ENCODE assay signal across 27 mouse cellular contexts in the genomic region with DNA sequence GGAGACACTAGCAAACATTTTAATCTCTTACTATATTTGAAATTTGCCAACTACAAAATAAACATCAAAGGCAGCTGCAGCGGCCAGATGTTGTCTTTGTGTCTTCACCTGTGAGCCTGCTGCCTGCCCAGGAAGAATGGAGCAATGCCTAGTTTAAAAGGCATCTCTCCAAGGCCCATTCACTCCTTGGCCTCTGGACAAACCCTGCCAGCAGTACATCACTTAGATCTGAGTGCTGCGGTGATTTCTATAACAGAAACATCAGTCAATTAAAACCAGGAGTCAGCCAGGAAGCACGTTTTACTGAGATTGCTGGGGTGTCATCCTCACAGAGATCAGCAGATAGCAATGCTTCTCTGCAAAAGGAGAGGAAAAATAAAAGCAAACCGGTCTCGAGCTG.
DNase-seq lines count a peak whose midpoint lies in the region; ATAC-seq and TF ChIP-seq lines count a peak whose summit lies in the region.
"Had no signal": no experiment of that assay in that cellular context is flagged by ENCODE, and none has a peak within 500 bp of the region (broad histone marks: within the 10 kb centered on the region; RNA-seq: fewer than 3 reads in every experiment).

No protein-coding gene starts in this region.

- TF ChIP-seq CTCF in midbrain, postnatal 0 days (IDR thresholded peaks at IDR 0.05), result no peak

- no peaks in the 10 kb centered on the region for H3K36me3 ChIP-seq in forebrain, embryonic 13.5 days (ENCODE audit: poor library complexity, severe bottlenecking)
- H3K36me3 ChIP-seq in forebrain, embryonic 16.5 days (ENCODE audit: control insufficient read depth, insufficient read depth), result no peaks in the 10 kb centered on the region
- H3K36me3 ChIP-seq in midbrain, embryonic 15.5 days (replicated peaks), result no peaks in the 10 kb centered on the region
- H3K36me3 ChIP-seq in midbrain, embryonic 14.5 days (ENCODE audit: control insufficient read depth, insufficient read depth, low read length), result no peaks in the 10 kb centered on the region
- no peaks in the 10 kb centered on the region for H3K36me3 ChIP-seq in midbrain, postnatal 0 days (ENCODE audit: insufficient read depth, low read length)
- no peaks in the 10 kb centered on the region for H3K36me3 ChIP-seq in midbrain, embryonic 13.5 days
- H3K36me3 ChIP-seq: embryonic facial prominence, embryonic 13.5 days; embryonic facial prominence, embryonic 15.5 days; forebrain, embryonic 10.5 days; forebrain, embryonic 15.5 days; G1E had no signal

- no peaks in the 10 kb centered on the region for H3K9me3 ChIP-seq in forebrain, embryonic 13.5 days (replicated peaks)
- H3K9me3 ChIP-seq in forebrain, embryonic 16.5 days (ENCODE audit: control insufficient read depth, low read length), result no peaks in the 10 kb centered on the region
- H3K9me3 ChIP-seq in midbrain, embryonic 15.5 days, result no peaks in the 10 kb centered on the region
- H3K9me3 ChIP-seq in midbrain, embryonic 14.5 days (ENCODE audit: control insufficient read depth, low read length), result no peaks in the 10 kb centered on the region
- no peaks in the 10 kb centered on the region for H3K9me3 ChIP-seq in midbrain, postnatal 0 days (ENCODE audit: low read length)
- H3K9me3 ChIP-seq in midbrain, embryonic 13.5 days, result no peaks in the 10 kb centered on the region
- H3K9me3 ChIP-seq: embryonic facial prominence, embryonic 13.5 days; embryonic facial prominence, embryonic 15.5 days; forebrain, embryonic 10.5 days; forebrain, embryonic 15.5 days; G1E had no signal

- peak; percentile 65; the same call in 1 of the 2 replicates for ATAC-seq in forebrain, embryonic 13.5 days
- ATAC-seq in forebrain, embryonic 16.5 days, result no peak
- ATAC-seq in midbrain, embryonic 15.5 days (replicated peaks), result peak; percentile 74
- ATAC-seq in midbrain, embryonic 14.5 days (ENCODE audit: low FRiP score, low TSS enrichment), result no peak
- ATAC-seq in midbrain, postnatal 0 days (ENCODE audit: low FRiP score), result no peak
- ATAC-seq in midbrain, embryonic 13.5 days, result no peak
- ATAC-seq: activated CD4-positive, CD25-positive, alpha-beta regulatory T cell, adult 4 months; CD4-positive, CD25-positive, alpha-beta regulatory T cell, adult 4 months; forebrain, embryonic 15.5 days; Patski had no signal

- no peak for DNase-seq in midbrain, embryonic 14.5 days
- DNase-seq in midbrain, postnatal 0 days (ENCODE audit: low spot score), result peak; percentile 3
- DNase-seq: adrenal gland, adult 8-10 months; adrenal gland, postnatal 14 days; adrenal gland, postnatal 36 days; B cell, adult 2 months; cerebellum, adult 11 months; cerebellum, adult 18-20 months; cerebellum, adult 8-10 months; cerebellum, adult 9-11 months; cerebellum, postnatal 14 days; cerebellum, postnatal 36 days; embryo, embryonic 11 days had no signal

- no peak overlapping the region for H3K4me3 ChIP-seq in forebrain, embryonic 13.5 days
- no peak overlapping the region for H3K4me3 ChIP-seq in forebrain, embryonic 16.5 days (replicated peaks; ENCODE audit: low read length)
- no peak overlapping the region for H3K4me3 ChIP-seq in midbrain, embryonic 15.5 days
- H3K4me3 ChIP-seq in midbrain, embryonic 14.5 days (replicated peaks; ENCODE audit: low read depth, low read length), result no peak overlapping the region
- H3K4me3 ChIP-seq in midbrain, postnatal 0 days (ENCODE audit: low read depth, low read length), result no peak overlapping the region
- H3K4me3 ChIP-seq in midbrain, embryonic 13.5 days (replicated peaks), result no peak overlapping the region
- H3K4me3 ChIP-seq: embryonic facial prominence, embryonic 13.5 days; embryonic facial prominence, embryonic 15.5 days; erythroblast, embryonic 14.5 days; forebrain, embryonic 10.5 days; forebrain, embryonic 15.5 days had no signal

- H3K9ac ChIP-seq in forebrain, embryonic 13.5 days, result no peak overlapping the region
- no peak overlapping the region for H3K9ac ChIP-seq in forebrain, embryonic 16.5 days (replicated peaks; ENCODE audit: low read depth, low read length)
- H3K9ac ChIP-seq in midbrain, embryonic 15.5 days, result no peak overlapping the region
- no peak overlapping the region for H3K9ac ChIP-seq in midbrain, embryonic 14.5 days (replicated peaks; ENCODE audit: low read length)
- no peak overlapping the region for H3K9ac ChIP-seq in midbrain, postnatal 0 days (replicated peaks; ENCODE audit: low read length, poor library complexity, severe bottlenecking)
- H3K9ac ChIP-seq in midbrain, embryonic 13.5 days (replicated peaks), result no peak overlapping the region
- H3K9ac ChIP-seq: embryonic facial prominence, embryonic 13.5 days; embryonic facial prominence, embryonic 15.5 days; forebrain, embryonic 15.5 days had no signal

- no peak overlapping the region for H3K4me2 ChIP-seq in forebrain, embryonic 13.5 days
- H3K4me2 ChIP-seq in forebrain, embryonic 16.5 days (ENCODE audit: low read length), result no peak overlapping the region
- no peak overlapping the region for H3K4me2 ChIP-seq in midbrain, embryonic 15.5 days
- H3K4me2 ChIP-seq in midbrain, embryonic 14.5 days (ENCODE audit: low read length), result no peak overlapping the region
- H3K4me2 ChIP-seq in midbrain, postnatal 0 days (ENCODE audit: low read depth, low read length, poor library complexity, severe bottlenecking), result no peak overlapping the region
- no peak overlapping the region for H3K4me2 ChIP-seq in midbrain, embryonic 13.5 days (replicated peaks)
- H3K4me2 ChIP-seq: embryonic facial prominence, embryonic 13.5 days; embryonic facial prominence, embryonic 15.5 days; forebrain, embryonic 15.5 days had no signal

- no peaks in the 10 kb centered on the region for H3K4me1 ChIP-seq in forebrain, embryonic 13.5 days
- no peaks in the 10 kb centered on the region for H3K4me1 ChIP-seq in forebrain, embryonic 16.5 days (replicated peaks; ENCODE audit: control insufficient read depth, insufficient read depth, low read length)
- H3K4me1 ChIP-seq in midbrain, embryonic 15.5 days, result no peaks in the 10 kb centered on the region
- H3K4me1 ChIP-seq in midbrain, embryonic 14.5 days (ENCODE audit: control insufficient read depth, insufficient read depth, low read length), result no peaks in the 10 kb centered on the region
- no peaks in the 10 kb centered on the region for H3K4me1 ChIP-seq in midbrain, postnatal 0 days (ENCODE audit: insufficient read depth, low read length)
- no peaks in the 10 kb centered on the region for H3K4me1 ChIP-seq in midbrain, embryonic 13.5 days (replicated peaks)
- H3K4me1 ChIP-seq: embryonic facial prominence, embryonic 13.5 days; embryonic facial prominence, embryonic 15.5 days; forebrain, embryonic 10.5 days; forebrain, embryonic 15.5 days had no signal

- H3K27me3 ChIP-seq in forebrain, embryonic 13.5 days, result no peaks in the 10 kb centered on the region
- H3K27me3 ChIP-seq in forebrain, embryonic 16.5 days (replicated peaks; ENCODE audit: control insufficient read depth, insufficient read depth, low read length), result no peaks in the 10 kb centered on the region
- no peaks in the 10 kb centered on the region for H3K27me3 ChIP-seq in midbrain, embryonic 15.5 days (replicated peaks)
- no peaks in the 10 kb centered on the region for H3K27me3 ChIP-seq in midbrain, embryonic 14.5 days (ENCODE audit: control insufficient read depth, insufficient read depth, low read length)
- no peaks in the 10 kb centered on the region for H3K27me3 ChIP-seq in midbrain, postnatal 0 days (ENCODE audit: insufficient read depth, low read length)
- no peaks in the 10 kb centered on the region for H3K27me3 ChIP-seq in midbrain, embryonic 13.5 days
- H3K27me3 ChIP-seq: CH12.LX; embryonic facial prominence, embryonic 13.5 days; embryonic facial prominence, embryonic 15.5 days; forebrain, embryonic 15.5 days; Patski had no signal

- H3K27ac ChIP-seq in forebrain, embryonic 13.5 days, result no peak overlapping the region
- H3K27ac ChIP-seq in forebrain, embryonic 16.5 days (ENCODE audit: low read length), result no peak overlapping the region
- H3K27ac ChIP-seq in midbrain, embryonic 15.5 days, result no peak overlapping the region
- H3K27ac ChIP-seq in midbrain, embryonic 14.5 days (replicated peaks; ENCODE audit: low read depth, low read length), result no peak overlapping the region
- H3K27ac ChIP-seq in midbrain, postnatal 0 days (ENCODE audit: low read depth, low read length), result no peak overlapping the region
- no peak overlapping the region for H3K27ac ChIP-seq in midbrain, embryonic 13.5 days
- H3K27ac ChIP-seq: embryonic facial prominence, embryonic 13.5 days; embryonic facial prominence, embryonic 15.5 days; forebrain, embryonic 10.5 days; forebrain, embryonic 15.5 days had no signal

- WGBS in forebrain, embryonic 13.5 days, result 71% methylated on average over 5 of the region's 5 CpGs
- 75% methylated on average over 5 of the region's 5 CpGs for WGBS in forebrain, embryonic 16.5 days
- WGBS in midbrain, embryonic 15.5 days, result 61% methylated on average over 5 of the region's 5 CpGs
- 67% methylated on average over 5 of the region's 5 CpGs for WGBS in midbrain, embryonic 14.5 days
- 59% methylated on average over 5 of the region's 5 CpGs for WGBS in midbrain, postnatal 0 days
- 72% methylated on average over 5 of the region's 5 CpGs for WGBS in midbrain, embryonic 13.5 days

Comparison
In these comparisons a context has a peak if more than half of its experiments do, and no peak if none do; other contexts are left out.
1. ATAC-seq: peak in forebrain, embryonic 13.5 days (single experiment) and midbrain, embryonic 15.5 days (single experiment); none in forebrain, embryonic 16.5 days (single experiment), midbrain, embryonic 14.5 days (single experiment), midbrain, postnatal 0 days (single experiment) and midbrain, embryonic 13.5 days (single experiment).